Mouse (Mus musculus) adrenal gland, adult (tissue): ENCODE results near the gene Rap2b.
A peak's percentile ranks its signal among the peaks of the same experiment; 100 is the strongest.

Experiments
- DNase-seq, 2 experiments: peaks; one replicate each; pipeline ENCODE4 v3.0.0; 2022 to 2023; ENCODE audit warnings: low spot score in 1 of 2; ENCODE audit not compliant: inconsistent age in 2 of 2

The Rap2b gene

GRCm38 (mm10) chr3:61376001-61376400 lies 14.6 kb downstream of the Rap2b start:
- no peak for DNase-seq

GRCm38 (mm10) chr3:61386368-61386767 lies 24.9 kb downstream of the Rap2b start:
- no peak for DNase-seq

- no peak for DNase-seq
Observed at GRCm38 (mm10) chr3:61391564-61391963, 30.1 kb downstream of the Rap2b start.

GRCm38 (mm10) chr3:61392881-61393280 lies 31.4 kb downstream of the Rap2b start:
- peak in 1 of 2 experiments; percentile 37 for DNase-seq

- no peak for DNase-seq
Observed at GRCm38 (mm10) chr3:61393520-61393919, 32.1 kb downstream of the Rap2b start.

GRCm38 (mm10) chr3:61395382-61395781 lies 33.9 kb downstream of the Rap2b start:
- DNase-seq = no peak

GRCm38 (mm10) chr3:61396728-61397127 lies 35.3 kb downstream of the Rap2b start:
- no peak for DNase-seq

GRCm38 (mm10) chr3:61400823-61401387 lies 39.5 kb downstream of the Rap2b start:
- no peak for DNase-seq

- peak in 1 of 2 experiments; percentile 20 for DNase-seq
Observed at GRCm38 (mm10) chr3:61406921-61407320, 45.5 kb downstream of the Rap2b start.

- DNase-seq = peak in 1 of 2 experiments; percentile 36
Observed at GRCm38 (mm10) chr3:61409683-61410082, 48.2 kb downstream of the Rap2b start.

GRCm38 (mm10) chr3:61415883-61416282 lies 54.4 kb downstream of the Rap2b start:
- no peak for DNase-seq
